Mouse (Mus musculus): Measurements from ENCODE around the gene Ascl3.

Ascl3 gene

GRCm38 (mm10) chr7:109731626-109732025 is at the start of gene Ascl3:
TSS of gene Ascl3 (minus strand) at chr7:109731726.
- no peak for DNase-seq (ENCODE audit: low read depth, low spot score)

- no peak for DNase-seq (ENCODE audit: low read depth, low spot score)
Measured at GRCm38 (mm10) chr7:109781087-109781469, 49.6 kb upstream of the Ascl3 start.

GRCm38 (mm10) chr7:109772251-109772650 is 40.7 kb upstream of the Ascl3 start:
- DNase-seq (ENCODE audit: low read depth, low spot score) = no peak

GRCm38 (mm10) chr7:109768699-109769383 is 37.3 kb upstream of the Ascl3 start:
- DNase-seq (ENCODE audit: low read depth, low spot score) = no peak

GRCm38 (mm10) chr7:109767575-109768350 is 36.2 kb upstream of the Ascl3 start:
- no peak for DNase-seq (ENCODE audit: low read depth, low spot score)

GRCm38 (mm10) chr7:109764009-109764408 is 32.5 kb upstream of the Ascl3 start:
- no peak for DNase-seq (ENCODE audit: low read depth, low spot score)

- DNase-seq (ENCODE audit: low read depth, low spot score) = no peak
Measured at GRCm38 (mm10) chr7:109756291-109756690, 24.8 kb upstream of the Ascl3 start.

- DNase-seq (ENCODE audit: low read depth, low spot score) = no peak
Measured at GRCm38 (mm10) chr7:109754034-109754433, 22.5 kb upstream of the Ascl3 start.

GRCm38 (mm10) chr7:109752008-109752925 is 20.7 kb upstream of the Ascl3 start, which contains the start of gene Tmem9b:
TSS of gene Tmem9b (minus strand) at chr7:109752875.
- DNase-seq (ENCODE audit: low read depth, low spot score) = peak; percentile 43

- no peak for DNase-seq (ENCODE audit: low read depth, low spot score)
Measured at GRCm38 (mm10) chr7:109751427-109752007, 20.0 kb upstream of the Ascl3 start.

- DNase-seq (ENCODE audit: low read depth, low spot score) = no peak
Measured at GRCm38 (mm10) chr7:109747747-109748146, 16.2 kb upstream of the Ascl3 start.

GRCm38 (mm10) chr7:109741703-109742102 is 10.2 kb upstream of the Ascl3 start:
- no peak for DNase-seq (ENCODE audit: low read depth, low spot score)

- no peak for DNase-seq (ENCODE audit: low read depth, low spot score)
Measured at GRCm38 (mm10) chr7:109741060-109741459, 9.5 kb upstream of the Ascl3 start.

GRCm38 (mm10) chr7:109739822-109740370 is 8.4 kb upstream of the Ascl3 start:
- DNase-seq (ENCODE audit: low read depth, low spot score) = no peak

- no peak for DNase-seq (ENCODE audit: low read depth, low spot score)
Measured at GRCm38 (mm10) chr7:109734806-109735205, 3.3 kb upstream of the Ascl3 start.

GRCm38 (mm10) chr7:109723697-109724096 is 7.8 kb downstream of the Ascl3 start, which contains the start of gene BC051019:
TSS of gene BC051019 (minus strand) at chr7:109723850.
- no peak for DNase-seq (ENCODE audit: low read depth, low spot score)

- no peak for DNase-seq (ENCODE audit: low read depth, low spot score)
Measured at GRCm38 (mm10) chr7:109723114-109723513, 8.4 kb downstream of the Ascl3 start.

GRCm38 (mm10) chr7:109722618-109723017 is 8.9 kb downstream of the Ascl3 start:
- DNase-seq (ENCODE audit: low read depth, low spot score) = no peak

- DNase-seq (ENCODE audit: low read depth, low spot score) = no peak
Measured at GRCm38 (mm10) chr7:109719286-109719685, 12.2 kb downstream of the Ascl3 start.

GRCm38 (mm10) chr7:109713434-109713982 is 18.0 kb downstream of the Ascl3 start:
- no peak for DNase-seq (ENCODE audit: low read depth, low spot score)

- DNase-seq (ENCODE audit: low read depth, low spot score) = no peak
Measured at GRCm38 (mm10) chr7:109712198-109712597, 19.3 kb downstream of the Ascl3 start.

Measured in brain, embryonic 18.5 days (tissue).